Mouse (Mus musculus) heart, adult 2 months (tissue): Measurements from ENCODE around the gene Crispld2. TPM values are rescaled to one million over a fixed set of nuclear protein-coding genes. Genes with fewer than 3 reads are reported as not detected.
A peak's percentile ranks its signal among the peaks of the same experiment; 100 is the strongest.

Experiments
- DNase-seq, 2 experiments: peaks; one replicate each; pipeline ENCODE4 v3.0.0; 2021
- H3K27ac ChIP-seq: fragments of 200-600 bp; 2 replicates; pipeline ENCODE4 v1.8.1; 2022
- H3K27me3 ChIP-seq: fragments of 200-500 bp; 2 replicates; pipeline ENCODE4 v1.6.1; 2012; ENCODE audit warnings: mild to moderate bottlenecking, low read length, inconsistent platforms, mixed read lengths; ENCODE audit not compliant: control insufficient read depth, insufficient read depth
- H3K36me3 ChIP-seq: fragments of 200-500 bp; 2 replicates; pipeline ENCODE4 v1.6.1; 2012; ENCODE audit warnings: low read length, inconsistent platforms; ENCODE audit not compliant: control insufficient read depth, insufficient read depth
- H3K4me1 ChIP-seq: fragments of 200-500 bp; 2 replicates; pipeline ENCODE4 v1.6.1; 2011; ENCODE audit warnings: low read length; ENCODE audit not compliant: control insufficient read depth, insufficient read depth
- H3K4me3 ChIP-seq: fragments of 200-600 bp; 2 replicates; pipeline ENCODE4 v1.8.1; 2022
- H3K79me2 ChIP-seq: fragments of 200-500 bp; replicated peaks from 2 replicates; pipeline ENCODE4 v1.6.1; 2012; ENCODE audit warnings: mild to moderate bottlenecking, inconsistent platforms, low read length, moderate library complexity, mixed read lengths; ENCODE audit not compliant: control insufficient read depth, insufficient read depth
- H3K9ac ChIP-seq: fragments of 200-500 bp; 2 replicates; pipeline ENCODE4 v1.6.1; 2012; ENCODE audit warnings: low read depth, mild to moderate bottlenecking, control low read depth, inconsistent platforms, low read length, mixed read lengths
- CTCF ChIP-seq: fragments of 200-600 bp; IDR thresholded peaks from 2 replicates; pipeline ENCODE4 v1.8.1; 2022; ENCODE audit warnings: antibody characterized with exemption, mild to moderate bottlenecking, moderate library complexity
- EP300 ChIP-seq: fragments of 200-500 bp; IDR thresholded peaks from 2 replicates; pipeline ENCODE4 v1.6.1; 2011; ENCODE audit warnings: low read depth, low read length, control low read depth; ENCODE audit not compliant: insufficient read depth
- POLR2A ChIP-seq: fragments of 200-500 bp; IDR thresholded peaks from 2 replicates; pipeline ENCODE4 v1.6.1; 2011; ENCODE audit warnings: mild to moderate bottlenecking, low read depth, low read length, control low read depth; ENCODE audit not compliant: insufficient read depth
- WGBS: fragments of 180-500 bp; shearing (Covaris S2); methylation state at CpG from one replicate; pipeline ENCODE4 v1.1.7; 2018; 5-methylcytosine and 5-hydroxymethylcytosine counted together
- intact Hi-C: fragments of 180-260 bp; cut with DNase I; formaldehyde crosslinking; loops from one replicate; pipeline ENCODE4 v1.15.1; 2025
- polyA plus RNA-seq: library from polyadenylated mRNA; depleted of rRNA; stranded (reverse); fragments of >200 nt; gene quantifications from 2 replicates; pipeline ENCODE4 v1.2.3, GENCODE M21; 2012
- total RNA-seq, 2 experiments: library from RNA; stranded (reverse); gene quantifications; 2 replicates each; pipeline ENCODE4 v1.2.3; 2021

The Crispld2 gene
- total and polyA plus RNA-seq, 3 experiments, result 24.3 to 30.3 (median 29.9) TPM

GRCm38 (mm10) chr8:119984085-119984484 lies 8.2 kb upstream of the Crispld2 start:
- DNase-seq, result no peak
- Histone ChIP-seq H3K4me1 (peaks cover 4% of the 10 kb centered on the region; the same call in 1 of the 2 replicates), H3K27me3 (no peaks in the 10 kb centered on the region), H3K9ac (no peak overlapping the region), H3K36me3 (no peaks in the 10 kb centered on the region), H3K79me2 (no peaks in the 10 kb centered on the region), H3K4me3 (no peak overlapping the region), H3K27ac (no peak overlapping the region)
- intact Hi-C loops, result no loop called here
- TF ChIP-seq POLR2A (no peak), CTCF (peak; percentile 66)

- no peak overlapping the region for H3K4me3 ChIP-seq
- H3K9ac ChIP-seq, result no peak overlapping the region
- intact Hi-C loops, result no loop called here
- no peaks in the 10 kb centered on the region for H3K79me2 ChIP-seq
- no peaks in the 10 kb centered on the region for H3K36me3 ChIP-seq
- H3K4me1 ChIP-seq, result peaks cover 4% of the 10 kb centered on the region; the same call in 1 of the 2 replicates
- DNase-seq, result no peak
- H3K27me3 ChIP-seq, result no peaks in the 10 kb centered on the region; the same call in 1 of the 2 replicates
- TF ChIP-seq POLR2A, result no peak
- TF ChIP-seq EP300, result no peak
- no peak for TF ChIP-seq CTCF
- H3K27ac ChIP-seq, result no peak overlapping the region
- 71% methylated on average over 5 of the region's 5 CpGs for WGBS
These were observed 6.1 kb upstream of the Crispld2 start for GRCm38 (mm10) chr8:119986174-119986573.

GRCm38 (mm10) chr8:119988087-119988486 lies 4.2 kb upstream of the Crispld2 start:
- Histone ChIP-seq H3K4me1 (peaks cover 4% of the 10 kb centered on the region; the same call in 1 of the 2 replicates), H3K9ac (no peak overlapping the region), H3K36me3 (no peaks in the 10 kb centered on the region), H3K4me3 (no peak overlapping the region), H3K27me3 (peaks cover 3% of the 10 kb centered on the region; the same call in 1 of the 2 replicates), H3K27ac (no peak overlapping the region), H3K79me2 (no peaks in the 10 kb centered on the region)
- TF ChIP-seq EP300 (no peak), CTCF (no peak), POLR2A (no peak)
- peak in 1 of 2 experiments; percentile 53 for DNase-seq
- 13% methylated on average over 15 of the region's 15 CpGs for WGBS
- intact Hi-C loops, result no loop called here

- WGBS, result 67% methylated on average over 7 of the region's 7 CpGs
- H3K4me1 ChIP-seq, result no peaks in the 10 kb centered on the region
- DNase-seq, result no peak
- no peaks in the 10 kb centered on the region for H3K36me3 ChIP-seq
- no peaks in the 10 kb centered on the region for H3K79me2 ChIP-seq
- no peak overlapping the region for H3K4me3 ChIP-seq
- H3K27me3 ChIP-seq, result peaks cover 3% of the 10 kb centered on the region; the same call in 1 of the 2 replicates
- TF ChIP-seq EP300 (no peak), CTCF (no peak), POLR2A (no peak)
- no peak overlapping the region; the same call in 1 of the 2 replicates for H3K27ac ChIP-seq
- no peak overlapping the region for H3K9ac ChIP-seq
- intact Hi-C loops, result no loop called here
These were observed 1.9 kb downstream of the Crispld2 start for GRCm38 (mm10) chr8:119994114-119994513.

GRCm38 (mm10) chr8:119994556-119994955 lies 2.3 kb downstream of the Crispld2 start:
- H3K9ac ChIP-seq, result no peak overlapping the region
- peaks cover 3% of the 10 kb centered on the region; the same call in 1 of the 2 replicates for H3K27me3 ChIP-seq
- no peaks in the 10 kb centered on the region for H3K79me2 ChIP-seq
- no peaks in the 10 kb centered on the region for H3K4me1 ChIP-seq
- intact Hi-C loops, result no loop called here
- TF ChIP-seq POLR2A (no peak), EP300 (no peak), CTCF (no peak)
- no peak overlapping the region; the same call in 1 of the 2 replicates for H3K27ac ChIP-seq
- H3K36me3 ChIP-seq, result no peaks in the 10 kb centered on the region
- 55% methylated on average over 6 of the region's 6 CpGs for WGBS
- no peak for DNase-seq
- H3K4me3 ChIP-seq, result no peak overlapping the region

GRCm38 (mm10) chr8:119997266-119997665 lies 5.0 kb downstream of the Crispld2 start:
- no peaks in the 10 kb centered on the region for H3K36me3 ChIP-seq
- peaks cover 1% of the 10 kb centered on the region; the same call in 1 of the 2 replicates for H3K4me1 ChIP-seq
- H3K9ac ChIP-seq, result no peak overlapping the region
- no peaks in the 10 kb centered on the region for H3K79me2 ChIP-seq
- 0 out of 2 replicates have a peak, but pooled peaks cover 3% of the 10 kb centered on the region for H3K27me3 ChIP-seq
- TF ChIP-seq EP300 (no peak), POLR2A (no peak), CTCF (no peak)
- DNase-seq, result no peak
- whole genome bisulfite sequencing, result 76% methylated on average over 4 of the region's 4 CpGs
- 0 out of 2 replicates have a peak overlapping the region, but pooled peaks have one; percentile 26 for H3K27ac ChIP-seq
- intact Hi-C loops, result no loop called here
- no peak overlapping the region for H3K4me3 ChIP-seq
